Mouse (Mus musculus) midbrain, embryonic 12.5 days (tissue): Measurements from ENCODE around the gene Pepd. TPM values are rescaled to one million over a fixed set of nuclear protein-coding genes. Genes with fewer than 3 reads are reported as not detected.

Experiments used
- ATAC-seq: fragments of 200-750 bp; cut with Nextera tagmentation; 2 replicates; pipeline ENCODE4 v1.8.0; 2017; ENCODE audit warnings: low read depth, moderate TSS enrichment, moderate library complexity; ENCODE audit not compliant: low FRiP score
- H3K27ac ChIP-seq: fragments of 300-500 bp; sonication (generic); replicated peaks from 2 replicates; pipeline ENCODE4 v1.5.1; 2016; ENCODE audit warnings: mild to moderate bottlenecking
- H3K27me3 ChIP-seq: fragments of 300-500 bp; sonication (generic); 2 replicates; pipeline ENCODE4 v1.6.1; 2016; ENCODE audit warnings: mild to moderate bottlenecking
- H3K36me3 ChIP-seq: fragments of 300-500 bp; sonication (generic); 2 replicates; pipeline ENCODE4 v1.6.1; 2016
- H3K4me1 ChIP-seq: fragments of 300-500 bp; sonication (generic); 2 replicates; pipeline ENCODE4 v1.6.1; 2016
- H3K4me2 ChIP-seq: fragments of 300-500 bp; sonication (generic); replicated peaks from 2 replicates; pipeline ENCODE4 v1.6.1; 2016; ENCODE audit warnings: mild to moderate bottlenecking, moderate library complexity
- H3K4me3 ChIP-seq: fragments of 300-500 bp; sonication (generic); 2 replicates; pipeline ENCODE4 v1.5.1; 2016; ENCODE audit warnings: mild to moderate bottlenecking
- H3K9ac ChIP-seq: fragments of 300-500 bp; sonication (generic); replicated peaks from 2 replicates; pipeline ENCODE4 v1.6.1; 2016; ENCODE audit warnings: mild to moderate bottlenecking, moderate library complexity
- H3K9me3 ChIP-seq: fragments of 300-500 bp; sonication (generic); 2 replicates; pipeline ENCODE4 v1.6.1; 2016; ENCODE audit warnings: mild to moderate bottlenecking
- WGBS: fragments of 180-500 bp; shearing (Covaris S2); methylation state at CpG from one replicate; pipeline ENCODE4 v1.1.7; 2016; 5-methylcytosine and 5-hydroxymethylcytosine counted together
- polyA plus RNA-seq: library from polyadenylated mRNA; unstranded; fragments of >200 nt; fragmentation: Nextera tagmentation; extraction: Ambion mirVana; gene quantifications from 2 replicates; pipeline ENCODE4 v1.2.1, GENCODE M21; 2016

The Pepd gene
- polyA plus RNA-seq, 1 experiment from 2014 or later = 59.1 TPM

GRCm38 (mm10) chr7:35035565-35035964, 123.4 kb downstream of the Pepd start:
- H3K4me3 ChIP-seq = no peak overlapping the region
- H3K36me3 ChIP-seq = peaks cover 15% of the 10 kb centered on the region
- ATAC-seq = no peak
- H3K27ac ChIP-seq = no peak overlapping the region
- no peaks in the 10 kb centered on the region for H3K9me3 ChIP-seq
- peaks cover 8% of the 10 kb centered on the region; the same call in 1 of the 2 replicates for H3K4me1 ChIP-seq
- H3K27me3 ChIP-seq = no peaks in the 10 kb centered on the region
- H3K9ac ChIP-seq = no peak overlapping the region
- H3K4me2 ChIP-seq = no peak overlapping the region
- WGBS = 84% methylated on average over 4 of the region's 4 CpGs

GRCm38 (mm10) chr7:35036266-35036731, 124.1 kb downstream of the Pepd start:
- Histone ChIP-seq H3K36me3 (peaks cover 16% of the 10 kb centered on the region), H3K4me1 (peaks cover 8% of the 10 kb centered on the region; the same call in 1 of the 2 replicates), H3K4me2 (no peak overlapping the region), H3K9me3 (no peaks in the 10 kb centered on the region), H3K4me3 (no peak overlapping the region), H3K27me3 (no peaks in the 10 kb centered on the region), H3K27ac (0 out of 2 replicates have a peak overlapping the region, but pooled peaks have one; percentile 4), H3K9ac (no peak overlapping the region)
- WGBS = 70% methylated on average over 5 of the region's 5 CpGs
- ATAC-seq = no peak

- no peak overlapping the region for H3K4me3 ChIP-seq
- 94% methylated on average over 6 of the region's 6 CpGs for WGBS
- peaks cover 10% of the 10 kb centered on the region for H3K36me3 ChIP-seq
- H3K9ac ChIP-seq = no peak overlapping the region
- H3K27me3 ChIP-seq = no peaks in the 10 kb centered on the region
- H3K27ac ChIP-seq = no peak overlapping the region
- H3K4me2 ChIP-seq = no peak overlapping the region
- H3K4me1 ChIP-seq = peaks cover 8% of the 10 kb centered on the region; the same call in 1 of the 2 replicates
- H3K9me3 ChIP-seq = no peaks in the 10 kb centered on the region
- ATAC-seq = no peak
These were observed 125.2 kb downstream of the Pepd start for GRCm38 (mm10) chr7:35037408-35037807.

- Histone ChIP-seq H3K27me3 (no peaks in the 10 kb centered on the region), H3K27ac (no peak overlapping the region), H3K4me2 (no peak overlapping the region), H3K9ac (no peak overlapping the region), H3K4me3 (no peak overlapping the region), H3K36me3 (peaks cover 38% of the 10 kb centered on the region), H3K9me3 (no peaks in the 10 kb centered on the region), H3K4me1 (peaks cover 8% of the 10 kb centered on the region; the same call in 1 of the 2 replicates)
- no peak for ATAC-seq
- 97% methylated on average over 9 of the region's 9 CpGs for WGBS
These were observed 128.2 kb downstream of the Pepd start for GRCm38 (mm10) chr7:35040176-35040972.

- Histone ChIP-seq H3K4me3 (no peak overlapping the region), H3K4me1 (peaks cover 2% of the 10 kb centered on the region; the same call in 1 of the 2 replicates), H3K36me3 (peaks cover 50% of the 10 kb centered on the region), H3K9ac (no peak overlapping the region), H3K27ac (no peak overlapping the region), H3K9me3 (no peaks in the 10 kb centered on the region), H3K4me2 (no peak overlapping the region), H3K27me3 (no peaks in the 10 kb centered on the region)
- WGBS = 89% methylated on average over 2 of the region's 2 CpGs
- ATAC-seq = no peak
These were observed 129.4 kb downstream of the Pepd start for GRCm38 (mm10) chr7:35041286-35042208.

GRCm38 (mm10) chr7:35042209-35042554, 130.0 kb downstream of the Pepd start:
- Histone ChIP-seq H3K9me3 (no peaks in the 10 kb centered on the region), H3K4me3 (no peak overlapping the region), H3K36me3 (peaks cover 51% of the 10 kb centered on the region), H3K9ac (no peak overlapping the region), H3K4me2 (no peak overlapping the region), H3K4me1 (no peaks in the 10 kb centered on the region), H3K27ac (no peak overlapping the region), H3K27me3 (no peaks in the 10 kb centered on the region)
- no peak for ATAC-seq

- H3K36me3 ChIP-seq = peaks cover 51% of the 10 kb centered on the region
- H3K4me3 ChIP-seq = no peak overlapping the region
- no peaks in the 10 kb centered on the region for H3K9me3 ChIP-seq
- H3K27me3 ChIP-seq = no peaks in the 10 kb centered on the region
- H3K4me1 ChIP-seq = no peaks in the 10 kb centered on the region
- no peak overlapping the region for H3K27ac ChIP-seq
- H3K9ac ChIP-seq = no peak overlapping the region
- no peak for ATAC-seq
- H3K4me2 ChIP-seq = no peak overlapping the region
- WGBS = 82% methylated on average over 5 of the region's 5 CpGs
These were observed 130.6 kb downstream of the Pepd start for GRCm38 (mm10) chr7:35042759-35043217.

GRCm38 (mm10) chr7:35043266-35043817, 131.2 kb downstream of the Pepd start:
- Histone ChIP-seq H3K9me3 (no peaks in the 10 kb centered on the region), H3K27ac (no peak overlapping the region), H3K27me3 (no peaks in the 10 kb centered on the region), H3K9ac (0 out of 2 replicates have a peak overlapping the region, but pooled peaks have one; percentile 20), H3K4me1 (no peaks in the 10 kb centered on the region), H3K36me3 (peaks cover 51% of the 10 kb centered on the region), H3K4me2 (no peak overlapping the region), H3K4me3 (no peak overlapping the region)
- no peak for ATAC-seq
- WGBS = 91% methylated on average over 10 of the region's 10 CpGs

GRCm38 (mm10) chr7:35044719-35045118, 132.5 kb downstream of the Pepd start:
- 91% methylated on average over 2 of the region's 2 CpGs for WGBS
- Histone ChIP-seq H3K9ac (no peak overlapping the region), H3K4me1 (no peaks in the 10 kb centered on the region), H3K36me3 (peaks cover 51% of the 10 kb centered on the region), H3K4me2 (no peak overlapping the region), H3K9me3 (no peaks in the 10 kb centered on the region), H3K27ac (no peak overlapping the region), H3K4me3 (no peak overlapping the region), H3K27me3 (no peaks in the 10 kb centered on the region)
- no peak for ATAC-seq

- Histone ChIP-seq H3K27ac (no peak overlapping the region), H3K4me1 (no peaks in the 10 kb centered on the region), H3K4me2 (no peak overlapping the region), H3K27me3 (no peaks in the 10 kb centered on the region), H3K4me3 (no peak overlapping the region), H3K9me3 (no peaks in the 10 kb centered on the region), H3K9ac (no peak overlapping the region), H3K36me3 (peaks cover 57% of the 10 kb centered on the region)
- ATAC-seq = no peak
- WGBS = 94% methylated on average over 4 of the region's 4 CpGs
These were observed 133.9 kb downstream of the Pepd start for GRCm38 (mm10) chr7:35046091-35046490.

GRCm38 (mm10) chr7:35050540-35050939, 138.4 kb downstream of the Pepd start:
- 96% methylated on average over 12 of the region's 12 CpGs for WGBS
- Histone ChIP-seq H3K4me3 (no peak overlapping the region), H3K9ac (no peak overlapping the region), H3K4me1 (peaks cover 17% of the 10 kb centered on the region), H3K27ac (no peak overlapping the region), H3K4me2 (no peak overlapping the region), H3K9me3 (no peaks in the 10 kb centered on the region), H3K36me3 (peaks cover 21% of the 10 kb centered on the region), H3K27me3 (no peaks in the 10 kb centered on the region)
- no peak for ATAC-seq
